Mouse (Mus musculus): Measurements from ENCODE around the gene Med12l. TPM values are rescaled to one million over a fixed set of nuclear protein-coding genes. Genes with fewer than 3 reads are reported as not detected.

Med12l gene
- total and polyA plus RNA-seq, 2 experiments from 2014 or later, result 2.1 to 19.2 TPM

GRCm38 (mm10) chr3:59185662-59186061, 180.0 kb downstream of the Med12l start:
- H3K4me1 ChIP-seq (ENCODE audit: insufficient read depth), result no peaks in the 10 kb centered on the region
- H3K27ac ChIP-seq (ENCODE audit: low read depth, low read length), result no peak overlapping the region
- H3K27me3 ChIP-seq (ENCODE audit: insufficient read depth, low read length), result no peaks in the 10 kb centered on the region
- TF ChIP-seq CTCF (IDR thresholded peaks at IDR 0.05; ENCODE audit: low read depth), result no peak
- no peak overlapping the region for H3K4me2 ChIP-seq (ENCODE audit: low read depth)
- WGBS, result 90% methylated on average over 4 of the region's 4 CpGs
- no peaks in the 10 kb centered on the region for H3K9me3 ChIP-seq (ENCODE audit: low read length)
- no peaks in the 10 kb centered on the region for H3K36me3 ChIP-seq (ENCODE audit: insufficient read depth)
- no peak overlapping the region for H3K4me3 ChIP-seq (ENCODE audit: low read depth, low read length)
- DNase-seq (no peak), ATAC-seq (no peak)
- H3K9ac ChIP-seq, result no peak overlapping the region

DNA sequence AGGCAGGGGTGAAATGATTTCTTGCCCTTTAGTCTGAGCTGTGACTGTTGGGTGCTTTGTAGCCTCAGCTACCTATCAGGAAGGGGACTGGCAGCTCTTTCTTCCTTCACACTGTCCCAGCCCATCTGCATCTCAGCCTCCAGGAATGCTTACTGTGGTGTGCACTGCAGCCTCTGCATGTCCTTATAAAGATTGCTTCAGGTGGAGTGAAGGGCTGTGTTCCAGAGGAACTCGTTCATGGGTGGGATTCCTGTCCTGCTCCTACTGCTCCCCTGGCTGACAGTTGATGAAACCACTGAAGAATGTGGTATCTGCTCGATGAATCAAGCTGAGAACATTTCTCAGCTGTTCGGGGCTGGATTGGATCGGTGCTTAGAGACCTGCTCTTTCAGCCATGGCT, 181.7 kb downstream of the Med12l start:
- DNase-seq, result no peak
- no peak overlapping the region for H3K27ac ChIP-seq (ENCODE audit: low read depth, low read length)
- H3K9ac ChIP-seq, result no peak overlapping the region
- ATAC-seq, result no peak
- WGBS, result 90% methylated on average over 4 of the region's 4 CpGs
- no peaks in the 10 kb centered on the region for H3K9me3 ChIP-seq (ENCODE audit: low read length)
- TF ChIP-seq CTCF (IDR thresholded peaks at IDR 0.05; ENCODE audit: low read depth), result no peak
- H3K4me1 ChIP-seq (ENCODE audit: insufficient read depth), result no peaks in the 10 kb centered on the region
- H3K27me3 ChIP-seq (ENCODE audit: insufficient read depth, low read length), result no peaks in the 10 kb centered on the region
- H3K36me3 ChIP-seq (ENCODE audit: insufficient read depth), result no peaks in the 10 kb centered on the region
- H3K4me3 ChIP-seq (ENCODE audit: low read depth, low read length), result no peak overlapping the region
- H3K4me2 ChIP-seq (ENCODE audit: low read depth), result no peak overlapping the region

DNA sequence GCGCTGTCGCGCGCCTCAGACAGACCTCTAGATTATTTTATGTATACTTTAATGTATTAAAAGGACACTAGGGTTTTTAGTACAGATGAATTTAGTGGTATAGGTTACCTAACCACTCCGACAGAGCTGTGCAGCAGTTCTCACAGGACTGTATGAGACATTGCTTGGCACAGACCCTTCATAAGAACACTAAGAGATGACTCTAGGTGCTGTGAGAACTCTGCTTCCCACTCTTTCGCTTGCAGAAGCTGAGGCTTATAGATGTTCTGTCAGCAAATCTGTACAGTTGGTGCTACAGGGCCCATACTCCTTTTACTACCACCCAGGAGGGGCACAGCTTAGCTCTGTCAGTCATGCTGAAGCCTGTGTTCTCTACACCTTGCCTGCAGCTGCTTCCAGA, 186.0 kb downstream of the Med12l start:
- Histone ChIP-seq H3K4me3 (ENCODE audit: low read depth, low read length) (no peak overlapping the region), H3K9ac (no peak overlapping the region), H3K27ac (ENCODE audit: low read depth, low read length) (no peak overlapping the region), H3K4me2 (ENCODE audit: low read depth) (no peak overlapping the region), H3K4me1 (ENCODE audit: insufficient read depth) (no peaks in the 10 kb centered on the region), H3K36me3 (ENCODE audit: insufficient read depth) (no peaks in the 10 kb centered on the region), H3K9me3 (ENCODE audit: low read length) (no peaks in the 10 kb centered on the region), H3K27me3 (ENCODE audit: insufficient read depth, low read length) (no peaks in the 10 kb centered on the region)
- WGBS, result 97% methylated on average over 6 of the region's 6 CpGs
- no peak for DNase-seq
- ATAC-seq, result no peak
- TF ChIP-seq CTCF (IDR thresholded peaks at IDR 0.05; ENCODE audit: low read depth), result no peak

DNA sequence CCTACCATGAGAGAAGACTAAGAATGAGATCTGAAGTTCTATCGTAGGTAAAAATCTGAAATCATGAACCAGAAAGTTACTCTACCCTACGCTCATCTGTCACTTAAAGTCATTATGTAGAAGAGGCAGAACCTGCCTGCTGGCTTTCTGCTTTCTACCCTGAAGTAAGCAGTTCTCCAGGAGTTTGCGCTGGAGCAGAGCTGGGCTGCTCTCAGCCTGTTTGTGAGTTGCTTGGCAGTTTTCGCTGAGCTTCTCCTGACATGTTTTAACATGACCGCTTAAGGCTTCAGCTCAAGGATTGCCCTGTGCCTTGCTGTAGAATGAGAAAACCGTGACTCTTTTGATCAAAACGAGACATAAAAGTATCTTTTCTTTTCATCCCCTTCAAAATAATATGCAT, 188.5 kb downstream of the Med12l start:
- Histone ChIP-seq H3K9me3 (ENCODE audit: low read length) (no peaks in the 10 kb centered on the region), H3K27me3 (ENCODE audit: insufficient read depth, low read length) (no peaks in the 10 kb centered on the region), H3K4me3 (ENCODE audit: low read depth, low read length) (no peak overlapping the region), H3K27ac (ENCODE audit: low read depth, low read length) (no peak overlapping the region), H3K4me1 (ENCODE audit: insufficient read depth) (no peaks in the 10 kb centered on the region), H3K4me2 (ENCODE audit: low read depth) (no peak overlapping the region), H3K36me3 (ENCODE audit: insufficient read depth) (no peaks in the 10 kb centered on the region), H3K9ac (no peak overlapping the region)
- no peak for TF ChIP-seq CTCF (IDR thresholded peaks at IDR 0.05; ENCODE audit: low read depth)
- 93% methylated on average over 7 of the region's 7 CpGs for WGBS
- ATAC-seq (no peak), DNase-seq (no peak)

GRCm38 (mm10) chr3:59194938-59195337, 189.3 kb downstream of the Med12l start, which contains the start of gene Gpr87:
TSS of gene Gpr87 (minus strand) at chr3:59195104.
- Histone ChIP-seq H3K4me2 (ENCODE audit: low read depth) (no peak within 1 kb of the TSS), H3K27me3 (ENCODE audit: insufficient read depth, low read length) (no peaks in the 10 kb centered on the region), H3K4me1 (ENCODE audit: insufficient read depth) (no peaks in the 10 kb centered on the region), H3K36me3 (ENCODE audit: insufficient read depth) (no peaks in the 10 kb centered on the region), H3K9ac (no peak within 1 kb of the TSS), H3K27ac (ENCODE audit: low read depth, low read length) (no peak within 1 kb of the TSS), H3K4me3 (ENCODE audit: low read depth, low read length) (no peak within 1 kb of the TSS), H3K9me3 (ENCODE audit: low read length) (no peaks in the 10 kb centered on the region)
- no peak for ATAC-seq
- DNase-seq, result no peak
- 91% methylated on average over 7 of the region's 7 CpGs for WGBS
- no peak for TF ChIP-seq CTCF (IDR thresholded peaks at IDR 0.05; ENCODE audit: low read depth)

GRCm38 (mm10) chr3:59197329-59197948, 191.8 kb downstream of the Med12l start:
- no peaks in the 10 kb centered on the region for H3K27me3 ChIP-seq (ENCODE audit: insufficient read depth, low read length)
- TF ChIP-seq CTCF (IDR thresholded peaks at IDR 0.05; ENCODE audit: low read depth), result no peak
- 71% methylated on average over 4 of the region's 4 CpGs for WGBS
- H3K4me2 ChIP-seq (ENCODE audit: low read depth), result no peak overlapping the region
- no peak overlapping the region for H3K9ac ChIP-seq
- H3K36me3 ChIP-seq (ENCODE audit: insufficient read depth), result no peaks in the 10 kb centered on the region
- DNase-seq (no peak), ATAC-seq (no peak)
- H3K4me3 ChIP-seq (ENCODE audit: low read depth, low read length), result no peak overlapping the region
- H3K9me3 ChIP-seq (ENCODE audit: low read length), result no peaks in the 10 kb centered on the region
- no peak overlapping the region for H3K27ac ChIP-seq (ENCODE audit: low read depth, low read length)
- no peaks in the 10 kb centered on the region for H3K4me1 ChIP-seq (ENCODE audit: insufficient read depth)

- no peak overlapping the region for H3K4me3 ChIP-seq (ENCODE audit: low read depth, low read length)
- no peaks in the 10 kb centered on the region for H3K27me3 ChIP-seq (ENCODE audit: insufficient read depth, low read length)
- no peak overlapping the region for H3K9ac ChIP-seq
- TF ChIP-seq CTCF (IDR thresholded peaks at IDR 0.05; ENCODE audit: low read depth), result no peak
- H3K36me3 ChIP-seq (ENCODE audit: insufficient read depth), result no peaks in the 10 kb centered on the region; the same call in 1 of the 2 replicates
- no peak for ATAC-seq
- H3K4me2 ChIP-seq (ENCODE audit: low read depth), result no peak overlapping the region
- 85% methylated on average over 8 of the region's 8 CpGs for WGBS
- H3K27ac ChIP-seq (ENCODE audit: low read depth, low read length), result no peak overlapping the region
- no peak for DNase-seq
- H3K4me1 ChIP-seq (ENCODE audit: insufficient read depth), result no peaks in the 10 kb centered on the region
- no peaks in the 10 kb centered on the region for H3K9me3 ChIP-seq (ENCODE audit: low read length)
Observed at GRCm38 (mm10) chr3:59203802-59204520, 198.3 kb downstream of the Med12l start.

All from forebrain, postnatal 0 days (tissue).